Mouse (Mus musculus) heart, embryonic 11.5 days (tissue): Measurements from ENCODE around the gene Tmem120a. TPM values are rescaled to one million over a fixed set of nuclear protein-coding genes. Genes with fewer than 3 reads are reported as not detected.

Experiments used
- ATAC-seq: fragments of 200-750 bp; cut with Nextera tagmentation; replicated peaks from 2 replicates; pipeline ENCODE4 v1.8.0; 2017; ENCODE audit warnings: moderate library complexity; ENCODE audit not compliant: insufficient number of reproducible peaks, low FRiP score, low TSS enrichment
- H3K27ac ChIP-seq: fragments of 300-500 bp; sonication (generic); 2 replicates; pipeline ENCODE4 v1.5.1; 2014; ENCODE audit warnings: mild to moderate bottlenecking, low read depth, low read length
- H3K27me3 ChIP-seq: fragments of 300-500 bp; sonication (generic); 2 replicates; pipeline ENCODE4 v1.6.1; 2014; ENCODE audit warnings: mild to moderate bottlenecking, low read length, mixed read lengths; ENCODE audit not compliant: control insufficient read depth, insufficient read depth
- H3K36me3 ChIP-seq: fragments of 300-500 bp; sonication (generic); 2 replicates; pipeline ENCODE4 v1.6.1; 2014; ENCODE audit warnings: mild to moderate bottlenecking, low read length, moderate library complexity, mixed read lengths; ENCODE audit not compliant: control insufficient read depth, insufficient read depth
- H3K4me1 ChIP-seq: fragments of 300-500 bp; sonication (generic); 2 replicates; pipeline ENCODE4 v1.6.1; 2014; ENCODE audit warnings: low read length; ENCODE audit not compliant: control insufficient read depth, insufficient read depth
- H3K4me2 ChIP-seq: fragments of 300-500 bp; sonication (generic); 2 replicates; pipeline ENCODE4 v1.6.1; 2014; ENCODE audit warnings: mild to moderate bottlenecking, moderate library complexity
- H3K4me3 ChIP-seq: fragments of 300-500 bp; sonication (generic); 2 replicates; pipeline ENCODE4 v1.5.1; 2014; ENCODE audit warnings: low read depth, low read length
- H3K9ac ChIP-seq: fragments of 300-500 bp; sonication (generic); 2 replicates; pipeline ENCODE4 v1.6.1; 2014; ENCODE audit warnings: mild to moderate bottlenecking, low read depth, low read length, moderate library complexity
- H3K9me3 ChIP-seq: fragments of 300-500 bp; sonication (generic); replicated peaks from 2 replicates; pipeline ENCODE4 v1.6.1; 2016; ENCODE audit warnings: low read length; ENCODE audit not compliant: control insufficient read depth
- WGBS: fragments of 180-500 bp; shearing (Covaris S2); extraction: QIAGEN DNeasy Blood & Tissue Kit; methylation state at CpG from one replicate; pipeline ENCODE4 v1.1.7; 2014; ENCODE audit not compliant: insufficient replicate concordance; 5-methylcytosine and 5-hydroxymethylcytosine counted together
- polyA plus RNA-seq: library from polyadenylated mRNA; unstranded; fragments of >200 nt; fragmentation: Nextera tagmentation; extraction: Ambion mirVana; gene quantifications from 2 replicates; pipeline ENCODE4 v1.2.1, GENCODE M21; 2014

Gene Tmem120a
- polyA plus RNA-seq, 1 experiment from 2014 or later = 34.7 TPM

DNA sequence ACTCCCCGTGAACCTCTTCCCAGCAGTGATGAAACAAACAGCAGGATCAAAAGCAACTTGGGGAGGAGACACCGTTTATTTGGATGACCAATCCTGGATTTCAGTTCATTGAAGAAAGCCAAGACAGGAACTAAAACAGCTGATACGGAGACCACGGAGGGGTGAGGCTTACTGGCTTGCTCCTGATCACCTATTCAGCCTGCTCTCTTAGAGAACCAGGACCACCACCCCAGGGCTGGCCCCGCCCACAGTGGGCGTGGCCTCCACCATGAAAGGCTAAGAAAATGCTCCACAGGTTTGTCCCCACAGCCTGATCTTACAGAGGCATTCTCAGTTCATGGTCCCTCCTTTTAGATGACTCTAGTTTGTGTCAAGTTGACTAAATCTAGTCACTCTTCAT, 6.0 kb downstream of the Tmem120a start:
- Histone ChIP-seq H3K9me3 (no peaks in the 10 kb centered on the region), H3K4me2 (no peak overlapping the region), H3K4me3 (no peak overlapping the region), H3K4me1 (peaks cover 6% of the 10 kb centered on the region), H3K27me3 (no peaks in the 10 kb centered on the region), H3K9ac (no peak overlapping the region), H3K36me3 (peaks cover 30% of the 10 kb centered on the region), H3K27ac (peak overlapping the region; percentile 25; the same call in 1 of the 2 replicates)
- no peak for ATAC-seq
- 15% methylated on average over 6 of the region's 6 CpGs for WGBS

- ATAC-seq = no peak
- H3K36me3 ChIP-seq = peaks cover 38% of the 10 kb centered on the region
- H3K4me3 ChIP-seq = no peak overlapping the region
- H3K4me1 ChIP-seq = no peaks in the 10 kb centered on the region; the same call in 1 of the 2 replicates
- no peak overlapping the region for H3K27ac ChIP-seq
- WGBS = 70% methylated on average over 7 of the region's 7 CpGs
- H3K27me3 ChIP-seq = no peaks in the 10 kb centered on the region
- no peak overlapping the region for H3K4me2 ChIP-seq
- no peak overlapping the region for H3K9ac ChIP-seq
- H3K9me3 ChIP-seq = no peaks in the 10 kb centered on the region
These were observed 7.1 kb downstream of the Tmem120a start for GRCm38 (mm10) chr5:135737154-135737553.

- H3K27me3 ChIP-seq = no peaks in the 10 kb centered on the region
- ATAC-seq = no peak
- no peaks in the 10 kb centered on the region for H3K4me1 ChIP-seq
- no peaks in the 10 kb centered on the region for H3K9me3 ChIP-seq
- 89% methylated on average over 16 of the region's 16 CpGs for WGBS
- no peak overlapping the region for H3K27ac ChIP-seq
- H3K9ac ChIP-seq = no peak overlapping the region
- no peak overlapping the region for H3K4me3 ChIP-seq
- H3K4me2 ChIP-seq = no peak overlapping the region
- peaks cover 39% of the 10 kb centered on the region for H3K36me3 ChIP-seq
These were observed 7.7 kb downstream of the Tmem120a start for GRCm38 (mm10) chr5:135736544-135736943.

DNA sequence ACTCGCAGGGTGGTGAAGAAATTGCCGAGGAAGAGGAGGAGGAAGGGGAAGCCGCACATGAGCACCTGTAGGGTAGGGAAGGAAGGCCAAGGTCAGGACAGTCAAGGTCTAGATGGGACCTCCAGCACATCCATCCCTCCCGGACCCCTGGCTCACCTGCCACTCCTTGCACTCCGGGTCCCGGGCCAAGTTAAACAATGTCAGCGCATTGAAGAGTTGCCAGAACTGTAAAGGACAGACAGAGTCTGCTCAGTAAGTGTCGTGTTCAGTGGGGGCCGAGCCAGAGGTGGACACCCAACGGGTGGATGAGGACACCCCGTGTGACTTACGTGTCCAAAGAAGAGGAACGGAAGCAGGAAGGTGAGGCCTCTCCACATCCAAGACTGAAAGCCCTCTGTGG, 8.5 kb downstream of the Tmem120a start:
- no peak overlapping the region for H3K27ac ChIP-seq
- H3K36me3 ChIP-seq = peaks cover 46% of the 10 kb centered on the region
- H3K4me2 ChIP-seq = no peak overlapping the region
- no peaks in the 10 kb centered on the region for H3K27me3 ChIP-seq
- no peaks in the 10 kb centered on the region for H3K9me3 ChIP-seq
- no peak for ATAC-seq
- 91% methylated on average over 13 of the region's 13 CpGs for WGBS
- H3K9ac ChIP-seq = no peak overlapping the region
- no peaks in the 10 kb centered on the region for H3K4me1 ChIP-seq
- H3K4me3 ChIP-seq = no peak overlapping the region

DNA sequence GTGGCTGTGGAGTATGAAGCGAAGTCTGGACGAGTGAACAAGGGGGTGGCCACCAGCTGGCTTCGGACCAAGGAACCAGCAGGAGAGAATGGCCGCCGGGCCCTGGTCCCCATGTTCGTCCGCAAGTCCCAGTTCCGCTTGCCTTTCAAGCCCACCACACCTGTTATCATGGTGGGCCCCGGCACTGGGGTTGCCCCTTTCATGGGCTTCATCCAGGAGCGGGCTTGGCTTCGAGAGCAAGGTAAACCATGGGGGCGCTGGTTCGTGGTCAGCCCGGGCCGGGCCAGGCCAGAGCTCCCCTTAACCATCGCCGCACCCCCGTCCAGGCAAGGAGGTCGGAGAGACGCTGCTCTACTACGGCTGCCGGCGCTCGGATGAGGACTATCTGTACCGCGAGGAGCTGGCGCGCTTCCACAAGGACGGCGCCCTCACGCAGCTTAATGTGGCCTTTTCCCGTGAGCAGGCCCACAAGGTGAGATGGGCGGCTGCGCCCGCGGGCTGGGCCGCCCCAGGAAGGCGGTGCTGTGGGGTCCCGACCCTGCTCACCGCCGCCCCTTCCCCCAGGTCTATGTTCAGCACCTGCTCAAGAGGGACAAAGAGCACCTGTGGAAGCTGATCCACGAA, 10.1 kb downstream of the Tmem120a start:
- no peak overlapping the region for H3K9ac ChIP-seq
- H3K36me3 ChIP-seq = peaks cover 54% of the 10 kb centered on the region
- WGBS = 84% methylated on average over 42 of the region's 42 CpGs
- H3K4me3 ChIP-seq = no peak overlapping the region
- ATAC-seq = no peak
- H3K4me2 ChIP-seq = no peak overlapping the region
- H3K9me3 ChIP-seq = no peaks in the 10 kb centered on the region
- no peak overlapping the region; the same call in 1 of the 2 replicates for H3K27ac ChIP-seq
- H3K27me3 ChIP-seq = no peaks in the 10 kb centered on the region
- no peaks in the 10 kb centered on the region for H3K4me1 ChIP-seq

GRCm38 (mm10) chr5:135733071-135733470, 11.2 kb downstream of the Tmem120a start:
- Histone ChIP-seq H3K4me1 (no peaks in the 10 kb centered on the region), H3K27ac (no peak overlapping the region), H3K4me3 (no peak overlapping the region), H3K9me3 (no peaks in the 10 kb centered on the region), H3K9ac (no peak overlapping the region), H3K36me3 (peaks cover 54% of the 10 kb centered on the region), H3K4me2 (no peak overlapping the region), H3K27me3 (no peaks in the 10 kb centered on the region)
- no peak for ATAC-seq
- WGBS = 81% methylated on average over 4 of the region's 4 CpGs

GRCm38 (mm10) chr5:135731322-135731721, 12.9 kb downstream of the Tmem120a start:
- no peaks in the 10 kb centered on the region for H3K27me3 ChIP-seq
- no peaks in the 10 kb centered on the region for H3K9me3 ChIP-seq
- ATAC-seq = no peak
- H3K4me1 ChIP-seq = peaks cover 9% of the 10 kb centered on the region
- 92% methylated on average over 16 of the region's 16 CpGs for WGBS
- H3K36me3 ChIP-seq = peaks cover 51% of the 10 kb centered on the region
- H3K4me3 ChIP-seq = no peak overlapping the region
- no peak overlapping the region for H3K4me2 ChIP-seq
- H3K27ac ChIP-seq = no peak overlapping the region
- no peak overlapping the region for H3K9ac ChIP-seq

DNA sequence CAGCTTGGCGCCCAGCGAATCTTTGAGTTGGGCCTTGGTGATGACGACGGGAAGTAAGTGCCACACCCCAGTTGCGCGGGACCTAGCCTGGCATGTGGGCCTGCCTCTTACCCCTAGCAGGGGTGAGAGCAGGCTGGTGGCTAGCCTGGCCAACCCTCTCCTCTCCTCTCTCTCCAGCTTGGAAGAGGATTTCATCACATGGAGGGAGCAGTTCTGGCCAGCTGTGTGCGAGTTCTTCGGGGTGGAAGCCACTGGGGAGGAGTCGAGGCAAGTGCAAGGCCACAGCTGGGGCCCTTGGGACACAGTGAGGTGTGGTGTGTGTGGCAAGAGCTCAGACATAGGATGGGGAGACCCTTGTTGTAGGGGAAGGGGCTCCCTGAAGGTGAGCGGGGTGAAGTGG, 13.3 kb downstream of the Tmem120a start:
- no peak overlapping the region for H3K4me2 ChIP-seq
- no peak for ATAC-seq
- no peaks in the 10 kb centered on the region for H3K9me3 ChIP-seq
- H3K4me1 ChIP-seq = peaks cover 11% of the 10 kb centered on the region
- H3K27me3 ChIP-seq = no peaks in the 10 kb centered on the region
- 90% methylated on average over 10 of the region's 10 CpGs for WGBS
- H3K36me3 ChIP-seq = peaks cover 49% of the 10 kb centered on the region
- H3K9ac ChIP-seq = no peak overlapping the region
- H3K4me3 ChIP-seq = no peak overlapping the region
- H3K27ac ChIP-seq = no peak overlapping the region

DNA sequence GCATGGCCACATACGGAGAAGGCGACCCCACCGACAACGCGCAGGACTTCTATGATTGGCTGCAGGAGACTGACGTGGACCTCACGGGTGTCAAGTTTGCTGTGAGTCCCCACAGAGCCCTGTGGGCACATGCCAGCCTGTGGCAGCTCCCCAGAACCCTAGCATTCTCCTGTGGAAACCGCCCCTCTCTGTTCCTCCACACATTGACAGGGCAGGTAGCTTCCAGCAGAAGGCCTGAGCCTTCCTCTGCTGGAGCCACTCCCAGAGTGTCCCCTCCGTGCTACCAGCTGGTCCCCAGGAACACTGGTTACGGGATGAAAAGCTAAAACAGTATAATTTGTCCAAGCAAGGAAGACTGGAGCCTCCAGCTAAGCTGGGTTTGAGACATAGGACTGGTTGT, 14.0 kb downstream of the Tmem120a start:
- no peak overlapping the region for H3K4me3 ChIP-seq
- no peak overlapping the region for H3K27ac ChIP-seq
- H3K36me3 ChIP-seq = peaks cover 46% of the 10 kb centered on the region
- H3K27me3 ChIP-seq = no peaks in the 10 kb centered on the region
- no peaks in the 10 kb centered on the region for H3K9me3 ChIP-seq
- H3K9ac ChIP-seq = no peak overlapping the region
- H3K4me2 ChIP-seq = no peak overlapping the region
- peaks cover 17% of the 10 kb centered on the region for H3K4me1 ChIP-seq
- WGBS = 89% methylated on average over 10 of the region's 10 CpGs
- no peak for ATAC-seq
